Mouse (Mus musculus) liver, postnatal 0 days (tissue): ENCODE results near the gene Itpr2. TPM values are rescaled to one million over a fixed set of nuclear protein-coding genes. Genes with fewer than 3 reads are reported as not detected.

Source experiments
- ATAC-seq: fragments of 200-750 bp; cut with Nextera tagmentation; 2 replicates; pipeline ENCODE4 v1.8.0; 2017; ENCODE audit warnings: mild to moderate bottlenecking, moderate library complexity
- DNase-seq: peaks from one replicate; pipeline ENCODE4 v3.0.0-alpha.2; 2016
- H3K27ac ChIP-seq: fragments of 300-500 bp; sonication (generic); 2 replicates; pipeline ENCODE4 v1.5.1; 2014; ENCODE audit warnings: antibody characterized with exemption, moderate library complexity, mild to moderate bottlenecking, low read depth
- H3K27me3 ChIP-seq: fragments of 300-500 bp; sonication (generic); 2 replicates; pipeline ENCODE4 v1.6.1; 2014; ENCODE audit warnings: low read length, control low read depth, mixed read lengths; ENCODE audit not compliant: insufficient read depth
- H3K36me3 ChIP-seq: fragments of 300-500 bp; sonication (generic); replicated peaks from 2 replicates; pipeline ENCODE4 v1.6.1; 2014; ENCODE audit warnings: mild to moderate bottlenecking, control low read depth, low read length, moderate library complexity, mixed read lengths; ENCODE audit not compliant: insufficient read depth
- H3K4me1 ChIP-seq: fragments of 300-500 bp; sonication (generic); 2 replicates; pipeline ENCODE4 v1.6.1; 2014; ENCODE audit warnings: antibody characterized with exemption, mild to moderate bottlenecking, control low read depth; ENCODE audit not compliant: insufficient read depth
- H3K4me2 ChIP-seq: fragments of 300-500 bp; sonication (generic); 2 replicates; pipeline ENCODE4 v1.6.1; 2014; ENCODE audit warnings: low read depth, mild to moderate bottlenecking, low read length, moderate library complexity, mixed read lengths
- H3K4me3 ChIP-seq: fragments of 300-500 bp; sonication (generic); 2 replicates; pipeline ENCODE4 v1.5.1; 2014; ENCODE audit warnings: low read depth, low read length
- H3K9ac ChIP-seq: fragments of 300-500 bp; sonication (generic); replicated peaks from 2 replicates; pipeline ENCODE4 v1.6.1; 2014; ENCODE audit warnings: mild to moderate bottlenecking, moderate library complexity
- H3K9me3 ChIP-seq: fragments of 300-500 bp; sonication (generic); 2 replicates; pipeline ENCODE4 v1.6.1; 2016; ENCODE audit warnings: mild to moderate bottlenecking, control low read depth, low read length, mixed read lengths
- CTCF ChIP-seq: sonication (generic); IDR thresholded peaks from 2 replicates; pipeline ENCODE4 v1.5.1; 2016; ENCODE audit warnings: antibody characterized with exemption, low read depth
- EP300 ChIP-seq: IDR thresholded peaks from 2 replicates; pipeline ENCODE4 v1.6.1; 2016; ENCODE audit warnings: antibody characterized with exemption, low read depth, mild to moderate bottlenecking
- WGBS: fragments of 180-500 bp; shearing (Covaris S2); extraction: QIAGEN DNeasy Blood & Tissue Kit; methylation state at CpG from one replicate; pipeline ENCODE4 v1.1.7; 2014; ENCODE audit not compliant: insufficient replicate concordance; 5-methylcytosine and 5-hydroxymethylcytosine counted together
- polyA plus RNA-seq: library from polyadenylated mRNA; unstranded; fragments of >200 nt; fragmentation: Nextera tagmentation; extraction: Ambion mirVana; gene quantifications from 2 replicates; pipeline ENCODE4 v1.2.1, GENCODE M21; 2015

The Itpr2 gene
- polyA plus RNA-seq, 1 experiment from 2014 or later, result 13.8 TPM

- 73% methylated on average over 6 of the region's 6 CpGs for WGBS
- no peaks in the 10 kb centered on the region for H3K27me3 ChIP-seq
These were observed 91.6 kb downstream of the Itpr2 start for GRCm38 (mm10) chr6:146410427-146410810.

DNA sequence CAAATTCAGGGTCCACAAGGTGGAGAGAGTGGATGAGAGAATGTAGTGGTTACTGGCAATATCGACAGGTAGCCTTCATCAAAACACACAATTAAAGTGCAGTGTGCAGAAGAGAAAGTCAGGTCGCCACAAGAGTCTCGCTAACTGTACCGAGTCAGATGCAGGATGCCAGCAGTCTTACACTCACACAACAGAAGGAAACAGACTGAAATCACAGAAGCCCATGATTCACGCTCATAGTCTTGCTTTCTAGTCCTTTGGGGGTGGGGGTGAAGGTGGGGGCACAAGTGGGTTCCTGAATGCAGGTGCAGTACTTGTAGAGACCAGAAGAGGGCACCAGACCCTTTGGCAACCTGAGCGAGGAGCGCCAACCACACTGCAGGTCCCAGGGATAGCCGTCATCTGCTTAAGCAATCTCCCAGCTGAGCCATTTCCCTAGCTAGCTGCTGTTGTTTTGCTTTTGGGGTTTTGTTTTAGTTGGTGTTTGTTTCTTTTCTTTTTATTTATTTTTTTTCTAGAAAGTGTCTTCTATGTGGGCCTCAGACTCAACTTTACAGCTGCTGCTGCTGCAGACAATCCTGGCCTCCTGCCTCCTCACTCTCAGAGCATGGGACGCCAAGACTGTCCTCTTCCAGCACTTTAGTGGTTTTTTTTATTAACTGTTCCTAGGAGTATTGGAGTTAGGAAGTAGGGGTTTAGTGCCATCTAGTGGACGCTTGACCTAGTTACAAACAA is 92.2 kb downstream of the Itpr2 start:
- Histone ChIP-seq H3K4me3 (no peak overlapping the region), H3K9me3 (no peaks in the 10 kb centered on the region)

More at GRCm38 (mm10) chr6:146410427-146410810, 91.6 kb downstream of the Itpr2 start:
- 0 out of 2 replicates have a peak, but pooled peaks cover 3% of the 10 kb centered on the region for H3K4me1 ChIP-seq
- H3K9me3 ChIP-seq, result no peaks in the 10 kb centered on the region
- H3K9ac ChIP-seq, result no peak overlapping the region
- ATAC-seq (no peak), DNase-seq (no peak)
- peaks cover 17% of the 10 kb centered on the region for H3K36me3 ChIP-seq
- H3K4me3 ChIP-seq, result no peak overlapping the region
- TF ChIP-seq EP300 (no peak), CTCF (no peak)
- peak overlapping the region; percentile 54; the same call in 1 of the 2 replicates for H3K4me2 ChIP-seq
- H3K27ac ChIP-seq, result no peak overlapping the region

DNA sequence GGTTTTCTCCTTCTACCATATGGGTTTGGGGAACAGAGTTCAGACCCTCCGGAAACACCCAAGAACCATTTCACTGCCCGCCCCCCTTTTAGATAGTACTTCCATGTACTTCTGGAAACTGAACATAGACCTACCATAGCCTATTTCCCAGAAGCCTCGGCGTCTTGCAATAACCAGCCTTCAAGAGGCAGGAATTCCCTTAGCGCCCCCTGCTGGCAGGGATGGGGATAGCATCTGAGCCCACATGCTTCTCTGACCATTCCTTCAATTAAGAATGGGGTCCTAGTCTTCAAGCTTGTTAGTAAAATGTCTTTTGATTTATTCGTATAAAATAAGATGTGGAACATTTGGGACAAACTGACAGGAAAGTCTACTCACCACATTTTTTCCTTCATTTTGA is 96.6 kb downstream of the Itpr2 start:
- no peak overlapping the region for H3K4me2 ChIP-seq
- H3K27me3 ChIP-seq, result no peaks in the 10 kb centered on the region
- 0 out of 2 replicates have a peak, but pooled peaks cover 3% of the 10 kb centered on the region for H3K4me1 ChIP-seq
- H3K27ac ChIP-seq, result no peak overlapping the region
- H3K36me3 ChIP-seq, result peaks cover 7% of the 10 kb centered on the region
- no peak overlapping the region for H3K4me3 ChIP-seq
- no peak overlapping the region for H3K9ac ChIP-seq
- WGBS, result 41% methylated on average over 6 of the region's 6 CpGs
- ATAC-seq, result no peak
- TF ChIP-seq EP300, result no peak
- TF ChIP-seq CTCF, result peak; percentile 94
- no peaks in the 10 kb centered on the region for H3K9me3 ChIP-seq
- DNase-seq, result peak; percentile 77

More for the DNA sequence above, 92.2 kb downstream of the Itpr2 start:
- peak overlapping the region; percentile 54 for H3K4me2 ChIP-seq
- peak overlapping the region; percentile 64 for H3K27ac ChIP-seq
- H3K9ac ChIP-seq, result no peak overlapping the region
- TF ChIP-seq CTCF, result peak; percentile 94
- no peak for TF ChIP-seq EP300
- ATAC-seq (peak; percentile 86), DNase-seq (peak; percentile 86)
- H3K4me1 ChIP-seq, result 0 out of 2 replicates have a peak, but pooled peaks cover 3% of the 10 kb centered on the region
- H3K36me3 ChIP-seq, result peaks cover 14% of the 10 kb centered on the region
- H3K27me3 ChIP-seq, result no peaks in the 10 kb centered on the region
- 24% methylated on average over 10 of the region's 10 CpGs for WGBS

GRCm38 (mm10) chr6:146404876-146405275 is 97.1 kb downstream of the Itpr2 start:
- H3K36me3 ChIP-seq, result peaks cover 7% of the 10 kb centered on the region
- no peak overlapping the region for H3K4me3 ChIP-seq
- TF ChIP-seq CTCF (no peak), EP300 (no peak)
- no peak overlapping the region for H3K27ac ChIP-seq
- no peak overlapping the region for H3K9ac ChIP-seq
- H3K4me2 ChIP-seq, result no peak overlapping the region
- DNase-seq, result no peak
- H3K9me3 ChIP-seq, result no peaks in the 10 kb centered on the region
- ATAC-seq, result no peak
- H3K4me1 ChIP-seq, result no peaks in the 10 kb centered on the region
- no peaks in the 10 kb centered on the region for H3K27me3 ChIP-seq
- 86% methylated on average over 4 of the region's 4 CpGs for WGBS

GRCm38 (mm10) chr6:146404156-146404555 is 97.9 kb downstream of the Itpr2 start:
- Histone ChIP-seq H3K27ac (no peak overlapping the region), H3K4me3 (no peak overlapping the region), H3K4me2 (no peak overlapping the region), H3K27me3 (no peaks in the 10 kb centered on the region), H3K36me3 (peaks cover 7% of the 10 kb centered on the region), H3K4me1 (no peaks in the 10 kb centered on the region), H3K9ac (no peak overlapping the region), H3K9me3 (no peaks in the 10 kb centered on the region)
- 81% methylated on average over 10 of the region's 10 CpGs for WGBS
- no peak for ATAC-seq
- DNase-seq, result no peak
- no peak for TF ChIP-seq EP300
- no peak for TF ChIP-seq CTCF

DNA sequence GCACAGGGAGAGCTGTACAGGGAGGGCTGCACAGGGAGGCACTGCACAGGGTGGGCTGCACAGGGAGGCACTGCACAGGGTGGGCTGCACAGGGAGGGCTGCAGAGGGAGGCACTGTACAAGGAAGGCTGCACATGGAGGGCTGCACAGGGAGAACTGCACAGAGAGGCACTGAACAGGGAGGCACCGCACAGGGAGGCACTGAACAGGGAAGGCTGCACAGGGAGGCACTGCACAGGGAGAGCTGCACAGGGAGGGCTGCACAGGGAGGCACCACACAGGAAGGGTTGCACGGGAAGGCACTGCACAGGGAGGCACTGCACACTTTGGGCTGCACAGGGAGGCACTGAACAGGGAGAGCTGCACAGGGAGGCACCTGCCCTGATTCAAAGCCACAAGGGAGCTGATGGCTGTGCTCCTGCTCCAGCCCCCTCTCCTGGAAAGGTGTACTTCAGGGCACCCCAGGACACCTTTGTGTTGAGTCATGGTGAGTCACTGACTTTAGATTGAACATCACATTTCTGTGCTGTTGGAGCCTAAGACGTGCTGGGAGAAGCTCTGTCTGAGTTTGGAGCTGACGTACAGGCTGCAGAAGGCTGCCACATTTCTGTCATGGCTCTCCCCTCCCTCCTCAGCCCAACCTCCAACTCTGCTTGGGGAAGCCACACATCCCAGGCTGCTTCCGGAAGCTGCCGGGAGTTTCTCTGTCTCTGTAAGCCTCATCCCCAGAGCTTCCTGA is 98.9 kb downstream of the Itpr2 start:
- H3K9ac ChIP-seq, result no peak overlapping the region
- ATAC-seq, result no peak

More for the DNA sequence above, 98.9 kb downstream of the Itpr2 start:
- Histone ChIP-seq H3K9me3 (no peaks in the 10 kb centered on the region), H3K4me1 (no peaks in the 10 kb centered on the region), H3K4me2 (no peak overlapping the region), H3K4me3 (no peak overlapping the region), H3K36me3 (peaks cover 7% of the 10 kb centered on the region), H3K27ac (no peak overlapping the region), H3K27me3 (no peaks in the 10 kb centered on the region)
- no peak for DNase-seq
- TF ChIP-seq CTCF, result no peak
- no peak for TF ChIP-seq EP300
- whole genome bisulfite sequencing, result 62% methylated on average over 6 of the region's 6 CpGs
